Mouse (Mus musculus): ENCODE results near the gene Golt1a. TPM values are rescaled to one million over a fixed set of nuclear protein-coding genes. Genes with fewer than 3 reads are reported as not detected.

The Golt1a gene
- polyA plus RNA-seq, 1 experiment from 2014 or later, result not detected

Other genes starting within 250 kb of the Golt1a start
- gene Ppp1r15b, start 178.7 kb upstream of the Golt1a start, polyA plus RNA-seq (2015; fragmentation: Nextera tagmentation; extraction: Ambion mirVana), result 32.4 and 34.2 TPM in 2 replicates
- 0.28 and 0.44 TPM in 2 replicates for gene Plekha6, start 145.6 kb upstream of the Golt1a start, polyA plus RNA-seq (2015; fragmentation: Nextera tagmentation; extraction: Ambion mirVana)
- 0.39 TPM in 1 of 2 replicates, not detected in the other for gene Kiss1, start 12.1 kb downstream of the Golt1a start, polyA plus RNA-seq (2015; fragmentation: Nextera tagmentation; extraction: Ambion mirVana)
- 0.59 and 0.91 TPM in 2 replicates for gene Ren1, start 40.7 kb downstream of the Golt1a start, polyA plus RNA-seq (2015; fragmentation: Nextera tagmentation; extraction: Ambion mirVana)
- gene Etnk2, start 53.8 kb downstream of the Golt1a start, polyA plus RNA-seq (2015; fragmentation: Nextera tagmentation; extraction: Ambion mirVana), result 0.12 and 0.27 TPM in 2 replicates
- gene Sox13, start 114.6 kb downstream of the Golt1a start, polyA plus RNA-seq (2015; fragmentation: Nextera tagmentation; extraction: Ambion mirVana), result 14.6 and 15.2 TPM in 2 replicates

All from thymus, postnatal 0 days (tissue).